Mouse (Mus musculus) layer of hippocampus, adult 9-10 months (tissue): ENCODE data around the gene Myom3.

Experiments
- DNase-seq: peaks from one replicate; pipeline ENCODE4 v3.0.0; 2022; ENCODE audit warnings: low spot score

The Myom3 gene

DNA sequence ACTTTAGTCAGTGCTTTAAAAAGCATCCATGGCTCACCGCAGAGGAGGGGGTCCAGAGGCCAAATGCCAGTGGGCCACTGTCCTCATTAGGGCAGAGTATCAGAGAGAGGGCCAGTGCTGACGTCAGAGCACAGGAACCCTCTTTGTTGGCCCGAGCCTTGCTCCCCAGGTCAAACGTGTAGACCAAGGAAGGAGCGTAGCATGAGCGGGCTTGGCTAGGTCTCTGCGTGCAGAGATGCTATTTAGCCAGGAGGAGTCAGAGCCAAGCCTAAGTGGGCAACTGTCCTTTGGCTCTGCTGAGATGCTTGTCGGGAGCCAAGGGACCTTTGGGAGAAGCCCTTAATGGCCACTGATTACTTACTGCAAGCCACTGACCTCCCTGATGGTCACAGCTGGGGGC, 1.5 kb downstream of the Myom3 start:
- no peak for DNase-seq

DNA sequence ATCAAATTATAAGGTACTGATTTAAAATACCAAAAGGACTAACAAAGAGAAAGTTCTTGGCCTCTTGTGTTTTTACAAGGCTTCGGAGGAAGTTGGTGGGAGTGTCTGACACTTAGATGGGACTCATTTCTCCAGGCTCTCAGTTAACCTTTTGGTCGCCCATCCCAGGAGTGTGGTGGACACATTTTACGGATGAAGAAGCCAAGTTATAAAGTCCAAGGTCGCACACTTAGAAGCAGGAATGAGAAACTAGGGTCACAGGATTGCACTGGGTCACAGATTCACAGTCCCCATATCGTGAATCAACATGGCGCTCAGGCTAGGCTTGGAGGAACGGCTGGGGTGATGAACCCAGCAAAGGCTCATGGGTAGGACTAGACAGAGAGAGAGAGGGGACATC, 2.1 kb downstream of the Myom3 start:
- DNase-seq: no peak

DNA sequence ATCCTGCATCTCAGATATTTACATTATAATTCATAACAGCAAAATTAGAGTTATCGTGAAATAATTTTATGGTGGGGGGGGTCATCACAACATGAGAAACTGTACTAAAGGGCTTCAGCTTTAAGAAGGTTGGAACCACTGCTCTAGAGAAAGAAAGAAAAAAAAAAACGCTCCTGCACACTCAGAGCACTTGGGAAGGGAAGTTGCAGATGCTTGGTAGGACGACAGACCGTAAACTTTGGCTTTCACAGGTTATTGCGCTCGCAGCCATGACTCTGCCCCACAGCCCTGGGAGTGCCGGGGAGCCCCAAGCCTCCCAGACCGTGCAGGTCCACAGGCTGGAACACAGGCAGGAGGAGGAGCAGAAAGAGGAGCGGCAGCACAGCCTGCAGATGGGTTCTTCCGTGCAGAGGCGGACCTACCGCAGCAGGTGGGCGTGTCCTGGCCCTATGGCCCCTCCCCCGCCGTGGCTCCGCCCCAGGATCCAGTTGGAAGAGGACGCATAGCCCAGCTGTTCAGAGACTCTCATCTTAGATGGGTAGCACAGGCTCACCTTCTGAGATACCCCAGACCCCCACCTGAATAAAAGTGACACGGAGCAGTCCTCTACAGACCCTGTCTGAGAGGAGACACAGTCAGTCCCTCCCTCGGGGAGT, 2.9 kb downstream of the Myom3 start:
- no peak for DNase-seq

DNA sequence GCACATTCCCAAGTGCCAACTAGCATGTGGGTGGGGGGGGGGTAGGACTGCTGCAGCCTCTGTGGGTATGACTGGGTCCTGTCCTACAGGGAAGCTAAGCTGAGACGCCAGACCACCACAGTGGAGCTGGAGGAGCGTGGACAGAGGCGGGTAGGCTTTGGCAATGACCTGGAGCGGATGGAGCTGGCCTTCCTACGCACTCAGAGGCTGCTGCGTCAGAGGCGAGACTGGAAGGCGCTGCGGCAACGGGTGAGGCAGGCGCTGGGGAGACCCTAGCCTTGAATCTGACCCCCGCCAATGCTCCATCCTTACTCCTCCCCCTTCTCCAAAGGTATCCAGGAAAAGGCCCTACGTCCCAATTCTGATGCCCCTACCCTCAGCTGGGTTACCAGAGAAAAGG, 5.2 kb downstream of the Myom3 start:
- no peak for DNase-seq

DNA sequence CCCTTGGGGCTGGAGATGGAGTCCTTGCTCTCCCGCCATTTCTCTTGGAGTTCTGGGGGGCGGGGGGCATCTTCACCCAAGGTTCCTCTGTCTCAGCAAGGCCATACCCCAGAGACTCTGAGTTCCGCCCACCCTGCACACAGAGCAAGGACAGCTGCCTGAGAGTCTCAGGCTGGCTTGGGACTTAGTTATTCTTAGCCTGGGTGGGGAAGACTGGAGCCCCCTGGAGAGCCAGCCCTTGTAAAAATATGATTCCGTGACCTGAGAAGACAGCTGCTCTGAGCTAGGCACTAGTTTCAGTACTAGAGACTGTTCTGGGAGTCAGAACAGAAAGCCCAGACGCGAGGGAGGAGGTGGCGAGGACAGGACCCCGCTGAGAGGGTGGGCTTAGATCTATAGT, 6.2 kb downstream of the Myom3 start:
- DNase-seq: no peak

DNA sequence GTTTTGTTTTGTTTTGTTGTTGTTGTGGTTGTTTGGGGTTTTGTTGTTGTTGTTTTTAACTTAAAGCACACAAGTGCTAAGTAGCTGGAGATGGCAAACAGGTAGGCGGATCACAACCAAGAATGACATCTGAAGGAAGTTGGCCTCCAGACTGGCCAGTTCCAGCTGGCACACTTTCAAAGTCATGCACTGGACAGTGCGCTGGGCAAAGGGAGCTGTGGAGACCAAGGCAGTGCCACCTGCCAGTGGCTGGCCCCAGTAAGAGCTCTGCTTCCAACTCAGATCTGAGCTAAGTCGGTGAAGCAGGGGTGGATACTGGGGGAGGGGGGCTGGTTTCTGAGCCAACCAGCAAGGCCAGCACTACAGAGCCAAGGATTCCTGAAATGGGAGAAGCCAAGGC, 7.5 kb downstream of the Myom3 start:
- DNase-seq: no peak

DNA sequence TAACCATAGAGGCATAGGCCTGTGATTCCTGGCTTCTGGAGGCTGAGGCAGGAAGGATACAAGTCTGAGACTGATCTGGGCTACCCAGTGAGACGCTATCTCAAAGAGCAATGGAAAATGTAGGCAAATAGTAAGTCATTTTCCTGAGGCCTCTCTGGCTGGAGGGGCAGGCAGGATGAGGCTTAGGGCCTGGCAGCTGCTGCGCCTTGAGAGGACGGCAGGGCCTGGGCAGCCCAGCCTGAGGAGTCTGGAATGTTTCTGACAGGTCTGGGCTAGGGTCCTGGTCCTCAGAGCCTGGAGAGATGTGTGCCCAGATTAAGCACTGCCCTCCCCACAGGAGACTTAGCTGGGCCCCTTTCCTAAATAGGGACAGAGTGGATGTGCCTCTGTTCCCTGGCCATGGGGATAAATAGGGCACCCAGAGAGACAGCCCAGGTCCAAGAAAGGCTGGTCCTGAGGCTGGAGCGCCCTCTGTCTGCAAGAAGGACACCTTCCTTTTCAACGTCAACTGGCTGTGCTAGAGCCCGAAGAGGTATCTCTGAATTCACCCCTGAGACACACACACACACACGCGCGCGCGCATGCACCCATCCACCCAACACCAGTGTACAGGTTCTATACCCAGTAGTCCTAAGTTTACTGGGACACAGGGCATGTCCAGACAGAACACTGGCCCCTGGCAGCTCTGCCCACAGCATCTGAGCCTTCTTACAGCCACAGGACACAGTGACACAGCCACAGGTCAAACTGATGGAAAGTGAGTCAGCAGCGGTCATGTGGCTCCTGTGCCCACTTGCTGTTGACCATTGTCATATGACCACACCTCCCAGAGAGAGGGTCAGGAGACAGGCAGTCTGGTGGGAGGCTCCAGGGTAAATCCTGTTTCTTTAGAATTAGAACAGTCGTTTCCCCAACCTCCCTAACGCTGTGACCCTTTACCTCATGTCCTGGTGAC, 9.3 kb downstream of the Myom3 start:
- DNase-seq: no peak

DNA sequence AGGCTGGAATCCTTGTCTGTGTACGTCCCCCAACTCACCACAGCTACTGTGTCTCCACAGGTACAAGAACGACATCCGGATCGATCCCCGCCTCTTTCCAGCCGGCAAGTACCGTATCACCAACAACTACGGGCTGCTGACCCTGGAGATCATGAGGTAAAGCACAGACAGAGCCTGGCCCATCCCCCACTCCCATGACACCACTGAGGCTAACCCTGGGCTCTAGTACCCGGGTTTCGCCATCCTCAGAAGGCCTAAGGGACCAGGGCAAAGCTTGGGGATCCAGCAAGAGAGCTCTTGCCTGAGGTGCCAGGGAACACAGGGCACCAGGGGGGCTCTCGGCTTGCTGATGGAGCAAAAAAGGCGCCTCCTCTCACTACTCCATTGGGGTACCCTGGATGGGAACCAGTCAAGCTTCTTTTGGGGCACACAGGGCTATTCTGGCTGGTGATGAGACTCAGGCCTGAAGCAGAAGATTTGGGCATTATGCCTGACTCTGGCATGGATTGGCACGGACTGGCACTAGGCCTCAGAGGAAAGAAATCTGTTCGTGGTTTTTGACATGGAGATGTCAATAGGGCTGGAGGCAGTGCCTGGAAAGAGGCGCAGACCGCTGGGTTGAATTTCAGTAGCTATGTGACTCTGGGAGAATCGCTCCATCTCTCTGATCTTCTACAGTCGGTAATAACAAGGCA, 11.2 kb downstream of the Myom3 start:
- no peak for DNase-seq

DNA sequence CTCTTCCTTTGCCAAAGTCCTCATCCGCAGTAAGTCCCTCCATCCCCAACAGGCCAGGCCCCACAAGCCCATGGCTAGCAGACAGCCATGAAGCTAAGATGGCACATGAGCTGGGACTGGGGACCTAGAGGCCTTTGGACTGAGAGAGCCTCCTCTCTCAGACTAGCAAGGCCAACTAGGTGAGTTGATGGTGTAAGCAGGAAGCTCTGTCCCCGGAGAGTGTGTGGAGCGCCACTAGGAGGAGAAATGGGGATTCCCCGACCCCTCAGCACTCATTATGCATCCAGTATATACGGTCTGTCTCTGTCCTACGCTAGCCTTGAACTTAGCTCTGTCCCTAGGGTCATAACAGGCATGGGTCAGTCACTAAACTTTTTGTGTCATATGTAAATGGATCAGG, 12.1 kb downstream of the Myom3 start:
- DNase-seq: no peak

DNA sequence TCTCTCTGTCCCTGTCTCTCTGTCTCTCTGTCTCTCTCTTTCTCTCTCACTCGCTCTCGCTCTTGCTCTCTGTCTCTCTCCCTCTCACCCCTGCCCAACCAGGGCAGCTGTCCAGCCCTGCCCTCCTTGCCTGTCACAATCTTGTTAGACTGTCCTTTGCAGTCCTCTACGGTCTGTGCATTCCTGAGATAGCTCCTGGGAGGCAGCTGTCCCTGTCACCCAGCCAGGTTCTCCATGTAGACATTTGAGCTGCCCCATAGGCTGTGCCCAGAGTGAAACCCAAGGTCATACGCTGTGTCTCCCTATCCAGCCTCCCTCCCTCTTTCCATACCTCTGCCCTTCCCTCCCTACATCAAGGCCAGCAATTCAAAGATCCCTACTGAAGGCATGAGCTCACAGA, 13.2 kb downstream of the Myom3 start:
- DNase-seq: no peak

DNA sequence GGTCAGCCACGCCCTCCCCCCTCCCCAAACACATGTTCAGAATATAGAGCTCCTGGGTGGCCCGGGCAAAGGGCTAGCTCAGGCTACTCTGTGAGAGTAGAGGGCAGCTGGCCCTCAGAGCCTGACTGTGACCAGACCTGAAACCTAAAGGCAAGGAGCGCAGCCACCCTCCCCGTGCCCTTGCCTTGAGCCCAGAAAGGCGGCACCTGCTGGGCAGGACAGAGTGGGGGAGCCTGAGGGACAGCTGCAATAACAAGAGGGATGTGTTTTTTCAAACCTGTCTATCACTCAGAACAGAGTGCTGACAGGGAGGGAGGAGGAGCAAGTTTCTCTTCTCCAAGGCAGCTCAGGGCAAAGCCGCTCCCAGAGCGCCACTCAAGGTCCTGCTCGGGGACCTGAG, 15.0 kb downstream of the Myom3 start:
- DNase-seq: no peak

DNA sequence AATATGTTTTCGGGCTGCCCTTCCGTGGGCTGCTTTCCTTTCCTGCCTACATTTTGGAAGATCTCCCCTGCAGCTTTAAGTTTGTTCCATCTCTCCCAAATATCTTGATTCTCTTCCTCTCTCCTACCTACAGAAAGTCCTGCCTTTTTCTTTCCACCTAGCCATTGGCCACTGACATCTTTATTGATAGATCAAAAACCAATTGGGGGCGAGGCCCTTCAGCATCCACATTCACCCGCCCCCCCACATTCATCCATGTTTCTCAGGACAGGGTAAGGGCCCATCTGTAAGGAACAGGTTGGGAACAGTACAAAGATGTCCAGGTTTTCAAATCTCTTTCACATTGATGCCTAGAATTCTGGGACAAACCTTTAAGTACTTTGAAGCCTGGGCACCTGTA, 17.3 kb downstream of the Myom3 start:
- DNase-seq: no peak

DNA sequence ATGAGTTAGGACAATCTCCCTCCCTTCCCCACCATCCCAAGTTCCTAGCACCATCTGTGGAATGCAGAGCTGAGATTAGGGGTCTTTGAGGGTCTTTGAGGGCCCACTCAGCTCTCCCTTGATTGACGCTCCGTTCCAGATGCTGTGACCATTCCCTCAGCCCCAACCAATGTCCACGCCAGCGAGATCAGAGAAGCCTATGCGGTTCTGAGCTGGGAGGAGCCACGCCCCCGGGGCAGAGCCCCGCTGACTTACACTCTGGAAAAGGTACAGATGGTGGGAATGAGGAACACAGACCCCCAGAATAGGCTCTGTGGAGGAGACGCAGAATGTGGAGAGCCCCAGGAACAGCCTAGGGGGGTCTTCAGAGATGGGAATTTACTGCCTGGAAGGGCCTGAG, 20.1 kb downstream of the Myom3 start:
- DNase-seq: no peak

DNA sequence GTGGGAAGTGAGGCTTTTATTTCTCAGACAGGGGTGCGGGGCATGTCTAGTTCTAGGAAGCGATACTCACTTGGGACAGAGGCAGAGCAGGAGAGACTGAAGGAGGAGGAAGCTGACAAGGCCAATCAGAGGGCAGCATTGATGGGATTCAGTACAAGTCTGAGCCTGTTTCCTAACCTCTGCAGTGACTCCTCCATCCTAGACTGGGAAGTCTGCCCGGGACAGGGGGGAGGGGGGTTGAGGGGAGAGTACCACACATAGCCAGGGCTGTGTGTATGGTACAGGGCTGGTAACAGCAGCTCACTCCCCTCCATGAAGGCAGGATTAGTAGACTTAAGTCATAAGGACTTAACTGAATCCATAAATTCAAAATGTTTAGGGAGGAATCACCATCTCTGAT, 20.7 kb downstream of the Myom3 start:
- no peak for DNase-seq

DNA sequence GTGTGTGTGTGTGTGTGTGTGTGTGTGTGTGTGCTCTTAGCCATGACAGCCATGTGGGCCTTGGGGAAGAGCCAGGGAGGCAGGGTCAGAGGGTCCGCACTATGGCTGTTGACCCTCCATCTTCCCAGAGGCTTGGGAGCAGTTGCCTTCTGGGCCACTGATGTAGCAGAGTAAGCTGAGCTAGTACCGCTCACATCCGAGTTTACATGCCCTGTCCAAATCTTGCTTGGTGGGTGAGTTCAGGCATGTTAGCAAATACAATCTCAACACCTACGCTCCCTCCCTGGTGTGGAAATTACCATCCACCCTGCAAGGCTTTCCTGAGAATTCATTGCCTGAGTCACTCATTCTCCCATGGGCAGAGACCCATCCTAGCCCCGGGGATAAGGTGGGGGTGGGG, 21.8 kb downstream of the Myom3 start:
- no peak for DNase-seq

DNA sequence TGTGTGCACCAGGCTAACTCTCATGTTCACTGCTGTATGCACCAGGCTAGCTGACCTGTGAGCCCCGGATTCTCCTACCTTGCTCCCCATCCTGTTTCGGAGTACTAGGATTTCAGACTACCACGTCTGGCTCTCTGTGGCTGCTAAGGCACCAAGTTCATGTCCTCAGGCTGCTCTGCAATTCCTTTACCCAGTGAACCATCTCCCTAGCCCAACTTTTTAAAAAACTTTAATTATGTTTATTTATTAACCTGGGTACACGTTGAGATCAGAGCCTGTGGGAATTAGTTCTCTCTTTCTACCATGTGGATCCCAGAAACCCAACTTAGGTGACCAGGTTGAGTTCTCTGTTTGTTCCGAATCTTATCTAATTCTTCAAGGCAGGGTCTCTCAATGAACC, 27.1 kb downstream of the Myom3 start:
- DNase-seq: no peak

DNA sequence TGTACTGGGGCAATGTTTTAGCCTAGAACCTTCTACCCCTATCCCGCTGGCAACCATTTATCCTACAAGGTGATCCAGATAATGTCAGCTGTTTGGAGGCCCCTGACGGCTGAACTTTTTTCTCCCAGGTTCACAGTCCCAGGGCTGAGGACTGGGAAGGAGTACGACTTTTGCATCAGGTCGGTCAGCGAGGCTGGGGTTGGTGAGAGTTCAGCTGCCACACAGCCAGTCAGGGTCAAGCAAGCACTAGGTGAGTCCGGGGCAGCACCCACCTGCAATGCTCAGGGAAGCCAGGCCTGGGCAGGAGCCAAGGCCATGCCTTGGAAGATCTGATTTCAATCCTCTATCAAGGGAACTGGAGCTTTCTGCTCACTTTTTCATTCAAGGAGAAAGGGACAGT, 27.8 kb downstream of the Myom3 start:
- DNase-seq: no peak

DNA sequence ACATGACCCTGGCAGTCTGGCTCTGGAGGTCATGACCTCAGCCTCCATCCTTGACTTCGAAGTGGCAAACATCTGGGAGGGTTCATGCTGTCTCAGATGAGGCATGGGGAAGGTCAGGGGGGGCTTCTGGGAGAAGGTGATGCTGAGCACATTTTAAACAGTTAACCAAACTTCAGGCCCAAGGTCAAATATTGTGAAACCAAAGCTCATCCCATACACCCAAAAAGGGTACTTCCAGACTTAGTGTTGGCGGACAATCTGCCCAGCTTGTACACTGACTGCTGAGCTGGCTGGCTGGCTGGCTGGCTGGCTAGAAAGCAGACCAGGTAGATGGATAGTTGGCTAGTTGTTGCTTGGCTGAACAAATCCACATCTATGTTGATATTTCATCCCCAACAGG, 29.6 kb downstream of the Myom3 start:
- DNase-seq: no peak

DNA sequence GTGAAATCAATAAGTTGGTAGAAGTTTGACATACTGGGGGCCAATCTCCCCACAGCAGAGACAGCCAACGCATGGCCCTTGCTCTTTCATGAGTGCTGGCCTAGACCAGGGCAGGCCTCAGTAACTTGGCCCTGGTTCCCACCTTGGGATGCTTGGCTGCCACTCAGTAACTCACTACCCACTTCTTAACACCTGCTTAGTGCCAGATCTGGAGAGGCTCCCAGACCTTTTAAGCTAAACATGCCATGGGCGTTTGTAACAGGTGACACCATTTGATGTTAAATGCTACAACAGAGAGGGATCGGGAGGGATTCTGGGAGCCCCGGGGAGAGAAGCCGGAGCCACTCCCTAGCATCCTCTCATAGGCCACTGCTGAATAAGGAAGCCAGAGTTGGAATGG, 33.3 kb downstream of the Myom3 start:
- DNase-seq: no peak

DNA sequence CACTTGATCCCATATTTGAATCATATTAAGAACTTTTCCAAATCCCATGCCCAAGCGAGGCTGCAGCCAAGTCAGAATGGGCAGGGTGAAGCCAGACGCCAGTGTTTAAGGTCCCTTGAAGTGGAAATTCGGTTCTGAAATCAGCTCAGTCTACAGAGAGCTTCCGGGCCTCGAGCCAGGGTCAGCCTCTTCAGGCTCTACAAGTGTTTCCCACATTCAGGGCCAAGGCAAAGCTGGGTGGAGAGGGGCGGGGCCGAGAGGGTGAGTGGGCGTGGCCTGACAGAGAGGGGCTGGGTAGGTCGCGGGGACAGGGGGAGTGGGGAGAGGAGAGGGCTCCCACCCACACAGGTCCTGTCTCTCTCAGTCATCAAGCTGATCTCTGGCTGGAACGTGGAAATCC, 38.4 kb downstream of the Myom3 start:
- DNase-seq: no peak

DNA sequence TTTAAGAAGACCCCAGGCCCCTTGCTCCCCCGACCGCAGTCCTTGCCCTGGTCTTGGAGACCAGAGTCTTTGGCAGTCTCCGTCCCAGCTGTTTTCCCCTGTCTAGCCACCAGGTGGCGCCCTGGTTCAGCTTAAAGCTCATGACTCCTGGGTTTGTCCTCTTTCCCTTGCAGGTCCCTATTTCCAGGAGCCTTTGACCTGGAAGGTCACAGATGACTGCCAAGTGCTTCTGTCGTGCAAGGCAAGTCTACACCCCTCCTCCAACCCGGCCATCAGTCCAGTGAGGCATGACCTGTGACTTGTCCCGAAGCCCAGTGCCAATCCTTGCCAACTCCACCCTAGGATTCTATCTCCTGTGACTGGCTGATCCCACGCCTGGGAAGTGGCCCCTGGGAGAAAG, 42.0 kb downstream of the Myom3 start:
- DNase-seq: peak; percentile 84

DNA sequence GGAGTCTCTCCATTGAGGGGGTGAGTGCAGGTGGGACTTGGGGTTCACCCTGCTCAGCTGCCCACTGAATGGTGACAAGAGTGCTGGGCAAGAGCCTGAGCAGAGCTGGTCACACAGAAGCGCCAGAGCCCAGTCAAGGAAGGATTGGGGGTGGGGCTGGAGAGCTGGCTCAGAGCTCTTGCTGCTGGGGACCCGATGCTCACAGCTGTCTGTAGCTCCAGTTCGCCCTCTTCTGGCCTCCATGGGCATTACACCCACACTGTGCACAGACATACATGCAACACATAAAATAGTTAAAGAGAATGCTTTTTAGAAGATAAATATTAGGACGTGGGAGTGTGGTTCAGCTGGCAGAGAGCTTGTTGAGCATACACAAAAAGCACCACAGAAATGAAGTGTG, 43.8 kb downstream of the Myom3 start:
- no peak for DNase-seq

DNA sequence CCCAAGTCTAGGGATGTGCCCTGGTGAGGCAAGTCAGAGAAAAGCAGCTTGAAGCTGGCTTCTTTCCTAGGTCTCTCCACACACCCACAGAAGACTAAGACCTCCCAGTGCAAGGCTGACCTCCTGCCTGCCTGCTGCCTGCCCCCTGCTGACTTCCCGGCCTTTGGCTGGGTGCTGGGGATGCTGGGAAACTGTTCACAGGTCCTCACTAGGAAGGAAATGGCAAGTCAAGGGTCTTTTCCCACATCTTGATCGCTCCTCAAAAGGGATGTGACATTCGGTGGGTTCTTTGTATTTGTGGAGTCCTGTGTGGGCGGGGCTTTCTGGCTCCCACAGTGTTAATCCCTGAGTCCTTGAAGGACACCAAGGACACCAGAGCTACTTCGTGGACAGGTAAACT, 44.7 kb downstream of the Myom3 start:
- no peak for DNase-seq
